Mouse (Mus musculus): Measurements from ENCODE around the gene Tmem9b. TPM values are rescaled to one million over a fixed set of nuclear protein-coding genes. Genes with fewer than 3 reads are reported as not detected.
A peak's percentile ranks its signal among the peaks of the same experiment; 100 is the strongest.

Tmem9b gene
- polyA plus RNA-seq, 1 experiment from 2014 or later: 136 TPM

DNA sequence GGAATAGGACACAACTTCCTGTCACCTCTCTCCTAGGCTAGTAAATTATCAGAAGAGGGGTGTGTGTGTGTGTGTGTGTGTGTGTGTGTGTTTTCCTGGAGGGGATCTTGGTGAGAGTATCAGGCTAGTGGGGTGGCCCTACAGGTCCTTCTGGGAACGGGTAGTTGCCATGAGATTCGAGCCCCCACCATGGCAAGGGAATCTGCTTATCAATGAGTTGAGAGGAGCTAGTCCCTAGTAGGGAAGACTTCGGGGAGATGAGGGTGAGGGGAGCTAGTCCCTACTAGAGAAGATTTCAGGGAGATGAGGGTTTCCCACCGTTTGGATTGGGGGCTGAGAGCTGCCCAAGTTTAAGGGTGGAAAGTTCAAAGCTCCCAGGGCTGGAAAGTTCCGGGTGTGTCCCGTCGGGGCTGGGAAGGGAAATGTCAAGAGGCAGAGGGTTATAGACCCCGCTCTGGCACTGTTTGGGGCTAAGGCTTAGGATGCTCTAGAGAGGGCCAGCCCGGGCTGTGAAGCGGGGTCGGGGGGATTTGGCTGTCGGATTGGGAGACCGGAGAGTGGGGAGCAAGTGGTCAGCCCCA lies 1.2 kb downstream of the Tmem9b start:
- H3K9ac ChIP-seq (ENCODE audit: low read depth, low read length): peak overlapping the region; percentile 98
- H3K4me1 ChIP-seq (ENCODE audit: control insufficient read depth, insufficient read depth, low read length): peaks cover 20% of the 10 kb centered on the region
- H3K4me2 ChIP-seq (ENCODE audit: low read length): peak overlapping the region; percentile 66
- H3K27ac ChIP-seq (ENCODE audit: low read length): peak overlapping the region; percentile 88
- WGBS: 3% methylated on average over 13 of the region's 13 CpGs
- H3K4me3 ChIP-seq (ENCODE audit: low read depth, low read length): peak overlapping the region; percentile 72
- 0 out of 2 replicates have a peak, but pooled peaks cover 3% of the 10 kb centered on the region for H3K36me3 ChIP-seq (ENCODE audit: control insufficient read depth, insufficient read depth, low read length)
- H3K9me3 ChIP-seq (replicated peaks; ENCODE audit: control insufficient read depth, low read length, poor library complexity, severe bottlenecking): no peaks in the 10 kb centered on the region
- peak; percentile 68 for ATAC-seq
- no peaks in the 10 kb centered on the region for H3K27me3 ChIP-seq (ENCODE audit: control insufficient read depth, insufficient read depth, low read depth, low read length)

DNA sequence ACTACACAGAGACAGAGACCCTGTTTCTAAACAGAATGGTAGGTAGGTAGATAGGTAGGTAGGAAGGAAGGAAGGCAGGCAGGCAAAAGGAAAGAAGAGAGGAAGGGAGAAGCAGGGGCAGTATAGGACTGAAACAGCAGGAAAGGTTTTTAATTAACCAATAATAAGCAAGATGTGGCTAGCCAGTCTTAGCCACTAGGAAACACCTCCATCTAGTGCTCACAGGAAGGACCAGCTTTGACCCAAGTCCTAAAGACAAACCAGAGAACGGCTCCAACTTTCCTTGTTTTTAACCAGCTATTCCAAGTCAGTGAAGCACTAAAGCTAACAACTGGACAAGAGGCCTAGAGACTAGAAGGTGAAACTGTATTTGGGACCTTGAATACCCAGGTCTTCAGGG lies 4.9 kb downstream of the Tmem9b start:
- Histone ChIP-seq H3K27ac (ENCODE audit: low read length) (no peak overlapping the region), H3K4me3 (ENCODE audit: low read depth, low read length) (no peak overlapping the region), H3K4me1 (ENCODE audit: control insufficient read depth, insufficient read depth, low read length) (peaks cover 10% of the 10 kb centered on the region), H3K27me3 (ENCODE audit: control insufficient read depth, insufficient read depth, low read depth, low read length) (no peaks in the 10 kb centered on the region), H3K9me3 (replicated peaks; ENCODE audit: control insufficient read depth, low read length, poor library complexity, severe bottlenecking) (no peaks in the 10 kb centered on the region), H3K9ac (ENCODE audit: low read depth, low read length) (no peak overlapping the region), H3K36me3 (ENCODE audit: control insufficient read depth, insufficient read depth, low read length) (peaks cover 27% of the 10 kb centered on the region), H3K4me2 (ENCODE audit: low read length) (no peak overlapping the region)
- ATAC-seq: no peak
- 59% methylated on average over 1 of the region's 1 CpGs for WGBS

DNA sequence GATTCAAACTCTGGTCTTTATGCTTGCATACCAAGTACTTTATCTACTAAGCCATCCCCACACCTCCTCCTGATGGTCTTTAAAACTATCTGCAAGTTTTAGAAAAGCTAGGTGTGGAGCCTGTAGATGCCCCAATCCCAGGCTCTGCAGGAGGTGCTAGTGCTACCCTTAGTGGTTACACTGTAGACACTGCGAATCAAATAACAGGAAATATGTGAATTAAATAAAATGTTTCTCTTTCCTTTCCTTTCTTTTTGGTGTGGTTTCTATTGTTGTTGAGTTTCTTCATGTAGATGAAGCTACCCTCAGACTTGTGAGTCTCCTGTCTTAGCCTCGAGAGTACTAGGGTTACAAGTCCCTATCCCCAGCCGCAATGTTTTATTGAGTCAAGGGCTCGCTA lies 11.0 kb downstream of the Tmem9b start:
- H3K4me3 ChIP-seq (ENCODE audit: low read depth, low read length): no peak overlapping the region
- no peak overlapping the region for H3K27ac ChIP-seq (ENCODE audit: low read length)
- no peaks in the 10 kb centered on the region for H3K9me3 ChIP-seq (replicated peaks; ENCODE audit: control insufficient read depth, low read length, poor library complexity, severe bottlenecking)
- H3K27me3 ChIP-seq (ENCODE audit: control insufficient read depth, insufficient read depth, low read depth, low read length): no peaks in the 10 kb centered on the region
- no peak overlapping the region for H3K9ac ChIP-seq (ENCODE audit: low read depth, low read length)
- no peaks in the 10 kb centered on the region for H3K4me1 ChIP-seq (ENCODE audit: control insufficient read depth, insufficient read depth, low read length)
- WGBS: 87% methylated on average over 4 of the region's 4 CpGs
- peaks cover 47% of the 10 kb centered on the region for H3K36me3 ChIP-seq (ENCODE audit: control insufficient read depth, insufficient read depth, low read length)
- ATAC-seq: no peak
- no peak overlapping the region for H3K4me2 ChIP-seq (ENCODE audit: low read length)

DNA sequence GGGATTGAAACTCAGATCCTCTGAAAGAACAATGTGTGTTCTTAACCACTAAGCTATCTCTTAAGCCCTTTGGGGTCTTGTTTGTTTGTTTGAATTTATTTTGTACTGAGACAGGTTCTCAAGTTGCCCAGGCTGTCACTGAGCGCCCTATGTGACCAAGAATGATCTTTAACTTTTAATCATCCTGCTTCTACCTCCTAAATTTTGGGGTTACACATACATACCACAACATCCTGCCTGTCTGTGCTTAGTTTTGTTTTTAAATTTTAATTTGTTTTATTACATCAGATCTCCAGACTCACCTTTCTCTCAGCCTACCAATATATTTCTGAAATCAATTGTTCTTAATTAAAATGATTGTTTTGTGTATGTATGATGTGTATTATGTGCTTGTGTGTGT lies 11.6 kb downstream of the Tmem9b start:
- peaks cover 51% of the 10 kb centered on the region for H3K36me3 ChIP-seq (ENCODE audit: control insufficient read depth, insufficient read depth, low read length)
- ATAC-seq: no peak
- no peaks in the 10 kb centered on the region for H3K9me3 ChIP-seq (replicated peaks; ENCODE audit: control insufficient read depth, low read length, poor library complexity, severe bottlenecking)

DNA sequence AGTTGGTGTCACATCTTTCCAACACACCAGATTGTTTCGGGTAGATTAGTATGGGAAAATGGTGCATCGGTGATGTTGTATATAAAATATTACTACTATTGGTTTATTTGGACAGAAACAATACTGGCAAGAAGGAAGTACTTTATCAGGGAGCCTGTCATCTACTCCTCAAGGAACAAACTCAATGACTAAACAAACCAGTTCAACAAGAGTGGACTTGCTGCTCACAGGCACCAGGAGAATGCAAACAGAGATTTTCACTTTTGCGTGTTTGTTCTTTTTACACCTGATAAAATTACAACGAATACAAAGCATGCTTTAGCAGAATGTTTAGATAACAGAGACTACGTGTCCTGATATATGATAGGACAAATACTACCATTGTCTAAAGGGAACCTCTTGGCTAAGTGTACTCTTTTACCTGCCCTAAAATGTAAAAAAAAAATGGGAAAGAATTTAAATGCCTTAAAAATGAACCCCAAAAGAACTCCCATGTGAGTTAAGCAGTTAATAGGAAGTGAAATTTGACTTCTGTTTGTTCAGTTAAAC lies 12.8 kb downstream of the Tmem9b start:
- Histone ChIP-seq H3K4me3 (ENCODE audit: low read depth, low read length) (no peak overlapping the region), H3K9me3 (replicated peaks; ENCODE audit: control insufficient read depth, low read length, poor library complexity, severe bottlenecking) (no peaks in the 10 kb centered on the region), H3K4me1 (ENCODE audit: control insufficient read depth, insufficient read depth, low read length) (no peaks in the 10 kb centered on the region), H3K27ac (ENCODE audit: low read length) (no peak overlapping the region), H3K36me3 (ENCODE audit: control insufficient read depth, insufficient read depth, low read length) (peaks cover 47% of the 10 kb centered on the region), H3K4me2 (ENCODE audit: low read length) (no peak overlapping the region), H3K27me3 (ENCODE audit: control insufficient read depth, insufficient read depth, low read depth, low read length) (no peaks in the 10 kb centered on the region), H3K9ac (ENCODE audit: low read depth, low read length) (no peak overlapping the region)
- ATAC-seq: no peak
- WGBS: 93% methylated on average over 5 of the region's 5 CpGs

More for the DNA sequence above, 11.6 kb downstream of the Tmem9b start:
- Histone ChIP-seq H3K27me3 (ENCODE audit: control insufficient read depth, insufficient read depth, low read depth, low read length) (no peaks in the 10 kb centered on the region), H3K9ac (ENCODE audit: low read depth, low read length) (no peak overlapping the region), H3K4me3 (ENCODE audit: low read depth, low read length) (no peak overlapping the region), H3K4me2 (ENCODE audit: low read length) (no peak overlapping the region), H3K27ac (ENCODE audit: low read length) (no peak overlapping the region), H3K4me1 (ENCODE audit: control insufficient read depth, insufficient read depth, low read length) (no peaks in the 10 kb centered on the region)
- WGBS: 96% methylated on average over 1 of the region's 1 CpGs

DNA sequence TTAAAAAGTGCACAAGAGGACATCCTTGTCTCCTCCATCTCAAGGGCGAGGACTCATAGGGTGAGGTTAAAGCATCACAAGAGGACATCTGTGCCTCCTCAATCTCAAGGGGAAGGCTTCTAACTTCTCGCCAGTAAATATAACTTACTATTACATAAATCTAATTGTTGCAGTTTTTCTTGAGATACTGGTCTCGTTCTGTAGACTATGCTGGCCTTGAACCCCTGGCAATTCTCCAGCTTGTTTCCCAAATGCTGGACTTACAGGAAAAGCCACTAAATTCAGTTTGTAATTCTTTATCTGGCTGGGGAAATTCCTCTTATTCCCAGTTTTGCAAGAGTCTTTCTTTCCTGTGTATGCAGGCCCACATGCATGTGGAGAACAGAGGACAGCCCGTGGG lies 17.9 kb downstream of the Tmem9b start:
- no peaks in the 10 kb centered on the region for H3K4me1 ChIP-seq (ENCODE audit: control insufficient read depth, insufficient read depth, low read length)
- 95% methylated on average over 4 of the region's 4 CpGs for WGBS
- H3K4me3 ChIP-seq (ENCODE audit: low read depth, low read length): no peak overlapping the region
- no peak overlapping the region for H3K9ac ChIP-seq (ENCODE audit: low read depth, low read length)
- no peaks in the 10 kb centered on the region for H3K9me3 ChIP-seq (replicated peaks; ENCODE audit: control insufficient read depth, low read length, poor library complexity, severe bottlenecking)
- peaks cover 17% of the 10 kb centered on the region; the same call in 1 of the 2 replicates for H3K36me3 ChIP-seq (ENCODE audit: control insufficient read depth, insufficient read depth, low read length)
- no peaks in the 10 kb centered on the region for H3K27me3 ChIP-seq (ENCODE audit: control insufficient read depth, insufficient read depth, low read depth, low read length)
- ATAC-seq: no peak
- no peak overlapping the region for H3K27ac ChIP-seq (ENCODE audit: low read length)
- H3K4me2 ChIP-seq (ENCODE audit: low read length): no peak overlapping the region

DNA sequence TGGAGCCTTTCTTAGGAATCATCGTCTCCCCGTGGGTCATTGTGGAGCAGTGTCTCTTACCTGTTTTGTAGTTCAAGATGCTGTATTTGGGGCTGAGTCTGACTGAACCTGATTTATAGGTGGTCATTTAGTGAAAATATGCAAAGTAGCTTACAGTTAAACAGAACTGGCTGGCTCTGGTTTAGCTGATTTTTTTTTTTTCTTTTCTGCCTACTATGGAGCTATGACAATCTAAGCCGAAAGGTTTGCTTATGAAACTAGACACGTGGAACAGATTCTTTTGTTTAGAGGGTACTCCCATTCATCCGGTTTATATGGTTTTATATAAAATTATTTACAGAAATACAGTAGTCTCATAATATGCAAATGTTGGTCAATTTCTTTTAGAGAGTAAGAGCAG lies 21.0 kb downstream of the Tmem9b start, which contains the start of gene Ascl3:
TSS of gene Ascl3 (minus strand) at position 101 of the 400 bp plus-strand sequence.
- H3K4me2 ChIP-seq (ENCODE audit: low read length): no peak within 1 kb of the TSS
- peaks cover 12% of the 10 kb centered on the region; the same call in 1 of the 2 replicates for H3K36me3 ChIP-seq (ENCODE audit: control insufficient read depth, insufficient read depth, low read length)
- no peaks in the 10 kb centered on the region for H3K9me3 ChIP-seq (replicated peaks; ENCODE audit: control insufficient read depth, low read length, poor library complexity, severe bottlenecking)
- no peak within 1 kb of the TSS for H3K4me3 ChIP-seq (ENCODE audit: low read depth, low read length)
- ATAC-seq: no peak
- no peak within 1 kb of the TSS for H3K9ac ChIP-seq (ENCODE audit: low read depth, low read length)
- no peak within 1 kb of the TSS for H3K27ac ChIP-seq (ENCODE audit: low read length)
- no peaks in the 10 kb centered on the region for H3K4me1 ChIP-seq (ENCODE audit: control insufficient read depth, insufficient read depth, low read length)
- no peaks in the 10 kb centered on the region for H3K27me3 ChIP-seq (ENCODE audit: control insufficient read depth, insufficient read depth, low read depth, low read length)
- 88% methylated on average over 5 of the region's 5 CpGs for WGBS

DNA sequence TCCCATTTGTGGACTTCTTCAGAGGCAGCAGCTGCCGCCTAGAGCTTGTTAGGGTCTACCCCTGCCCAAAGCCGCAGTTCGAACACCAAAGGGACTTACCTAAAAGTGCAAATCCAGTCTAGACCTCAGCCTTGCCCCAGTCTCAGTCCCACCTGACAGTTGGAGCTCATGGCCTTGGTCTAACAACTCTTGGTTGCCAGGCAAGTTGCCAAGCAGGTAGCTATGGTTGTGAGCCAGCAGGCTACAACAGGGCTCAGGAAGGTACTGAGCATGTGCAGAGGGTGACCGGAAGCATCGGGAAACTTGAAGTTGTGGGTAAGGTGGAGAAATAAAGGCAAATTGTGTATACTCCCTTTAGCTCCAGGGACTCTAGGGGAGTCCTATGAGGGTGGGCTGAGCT lies 29.0 kb downstream of the Tmem9b start, which contains the start of gene BC051019:
TSS of gene BC051019 (minus strand) at position 154 of the 400 bp plus-strand sequence.
- H3K36me3 ChIP-seq (ENCODE audit: control insufficient read depth, insufficient read depth, low read length): no peaks in the 10 kb centered on the region
- WGBS: 95% methylated on average over 5 of the region's 5 CpGs
- no peak for ATAC-seq

DNA sequence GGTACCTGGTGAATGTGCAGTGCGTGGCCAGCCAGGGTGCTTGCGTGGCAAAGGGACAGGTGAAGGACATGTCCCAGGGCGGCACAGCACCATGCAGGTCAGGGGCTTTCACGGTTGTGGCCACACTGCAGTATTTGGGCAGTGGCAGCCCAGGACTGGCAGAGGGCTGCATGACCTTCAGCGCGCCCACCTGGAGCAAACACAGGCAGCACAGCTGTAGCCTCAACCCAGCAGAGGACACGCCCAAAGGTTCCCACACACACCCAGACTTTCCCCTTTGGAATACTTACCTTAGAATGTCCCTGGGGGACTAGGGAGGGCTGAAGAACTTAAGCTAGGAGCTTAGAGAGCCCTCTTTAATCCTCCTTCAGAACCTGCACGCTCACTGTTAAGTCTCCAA lies 29.6 kb downstream of the Tmem9b start:
- Histone ChIP-seq H3K9ac (ENCODE audit: low read depth, low read length) (no peak overlapping the region), H3K36me3 (ENCODE audit: control insufficient read depth, insufficient read depth, low read length) (no peaks in the 10 kb centered on the region), H3K4me1 (ENCODE audit: control insufficient read depth, insufficient read depth, low read length) (no peaks in the 10 kb centered on the region), H3K27ac (ENCODE audit: low read length) (no peak overlapping the region), H3K4me2 (ENCODE audit: low read length) (no peak overlapping the region), H3K27me3 (ENCODE audit: control insufficient read depth, insufficient read depth, low read depth, low read length) (no peaks in the 10 kb centered on the region), H3K9me3 (replicated peaks; ENCODE audit: control insufficient read depth, low read length, poor library complexity, severe bottlenecking) (no peaks in the 10 kb centered on the region), H3K4me3 (ENCODE audit: low read depth, low read length) (no peak overlapping the region)
- 98% methylated on average over 8 of the region's 8 CpGs for WGBS
- no peak for ATAC-seq

More for the DNA sequence above, 29.0 kb downstream of the Tmem9b start, which contains the start of gene BC051019:
- Histone ChIP-seq H3K4me1 (ENCODE audit: control insufficient read depth, insufficient read depth, low read length) (no peaks in the 10 kb centered on the region), H3K4me3 (ENCODE audit: low read depth, low read length) (no peak within 1 kb of the TSS), H3K27me3 (ENCODE audit: control insufficient read depth, insufficient read depth, low read depth, low read length) (no peaks in the 10 kb centered on the region), H3K27ac (ENCODE audit: low read length) (no peak within 1 kb of the TSS), H3K9ac (ENCODE audit: low read depth, low read length) (no peak within 1 kb of the TSS), H3K9me3 (replicated peaks; ENCODE audit: control insufficient read depth, low read length, poor library complexity, severe bottlenecking) (no peaks in the 10 kb centered on the region), H3K4me2 (ENCODE audit: low read length) (no peak within 1 kb of the TSS)

Measured in midbrain, embryonic 16.5 days (tissue).